Mouse (Mus musculus) forebrain, embryonic 11.5 days (tissue): ENCODE data around the gene Tnrc6b. TPM values are rescaled to one million over a fixed set of nuclear protein-coding genes. Genes with fewer than 3 reads are reported as not detected.
A peak's percentile ranks its signal among the peaks of the same experiment; 100 is the strongest.

Source experiments
- ATAC-seq: fragments of 200-750 bp; cut with Nextera tagmentation; replicated peaks from 2 replicates; pipeline ENCODE4 v1.8.0; 2017; ENCODE audit warnings: moderate TSS enrichment; ENCODE audit not compliant: low FRiP score
- DNase-seq: peaks from one replicate; pipeline ENCODE4 v3.0.0-alpha.2; 2017; ENCODE audit warnings: low spot score
- H3K27ac ChIP-seq: fragments of 300-500 bp; sonication (generic); 2 replicates; pipeline ENCODE4 v1.5.1; 2014; ENCODE audit warnings: low read depth, low read length
- H3K27me3 ChIP-seq: fragments of 300-500 bp; sonication (generic); 2 replicates; pipeline ENCODE4 v1.6.1; 2014; ENCODE audit warnings: mild to moderate bottlenecking, low read length, mixed read lengths; ENCODE audit not compliant: control insufficient read depth, insufficient read depth
- H3K36me3 ChIP-seq: fragments of 300-500 bp; sonication (generic); 2 replicates; pipeline ENCODE4 v1.6.1; 2014; ENCODE audit warnings: mild to moderate bottlenecking, low read length, moderate library complexity, mixed read lengths; ENCODE audit not compliant: control insufficient read depth, insufficient read depth
- H3K4me1 ChIP-seq: fragments of 300-500 bp; sonication (generic); replicated peaks from 2 replicates; pipeline ENCODE4 v1.6.1; 2014; ENCODE audit warnings: low read length, mixed read lengths; ENCODE audit not compliant: control insufficient read depth, insufficient read depth
- H3K4me2 ChIP-seq: fragments of 300-500 bp; sonication (generic); 2 replicates; pipeline ENCODE4 v1.6.1; 2014; ENCODE audit warnings: low read depth, mild to moderate bottlenecking, low read length, moderate library complexity, mixed read lengths; ENCODE audit not compliant: severe bottlenecking
- H3K4me3 ChIP-seq: fragments of 300-500 bp; sonication (generic); 2 replicates; pipeline ENCODE4 v1.5.1; 2014; ENCODE audit warnings: low read depth, low read length
- H3K9ac ChIP-seq: fragments of 300-500 bp; sonication (generic); 2 replicates; pipeline ENCODE4 v1.6.1; 2014; ENCODE audit warnings: low read length
- H3K9me3 ChIP-seq: fragments of 300-500 bp; sonication (generic); 2 replicates; pipeline ENCODE4 v1.6.1; 2016; ENCODE audit warnings: low read length, mixed read lengths; ENCODE audit not compliant: control insufficient read depth
- WGBS: fragments of 180-500 bp; shearing (Covaris S2); extraction: QIAGEN DNeasy Blood & Tissue Kit; methylation state at CpG from one replicate; pipeline ENCODE4 v1.1.7; 2014; 5-methylcytosine and 5-hydroxymethylcytosine counted together
- polyA plus RNA-seq: library from polyadenylated mRNA; unstranded; fragments of >200 nt; fragmentation: Nextera tagmentation; extraction: Ambion mirVana; gene quantifications from 2 replicates; pipeline ENCODE4 v1.2.1, GENCODE M21; 2014

Gene Tnrc6b
- polyA plus RNA-seq, 1 experiment from 2014 or later = 23.3 TPM

DNA sequence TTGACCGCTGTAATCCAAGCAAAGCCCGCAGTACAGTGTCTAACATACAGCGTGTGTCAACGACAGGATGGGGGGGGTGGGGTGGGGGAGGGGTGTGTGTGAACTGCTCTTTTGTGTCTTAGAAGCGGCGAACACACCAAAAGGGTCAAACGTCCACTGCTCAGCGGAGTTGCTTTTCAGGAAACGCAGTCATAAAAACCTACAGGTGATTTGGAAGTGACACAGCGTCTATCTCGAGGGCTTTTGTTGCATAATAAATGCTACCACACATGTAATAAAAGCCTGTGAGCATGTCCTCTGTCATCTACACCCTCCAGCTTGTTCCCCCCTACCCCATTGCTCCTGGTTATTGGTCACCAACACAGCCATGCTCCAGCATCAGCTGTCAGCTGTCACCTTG is 4.5 kb upstream of the Tnrc6b start:
- Histone ChIP-seq H3K4me2 (peak overlapping the region; percentile 51; the same call in 1 of the 2 replicates), H3K9me3 (no peaks in the 10 kb centered on the region), H3K4me3 (no peak overlapping the region), H3K36me3 (no peaks in the 10 kb centered on the region), H3K27me3 (no peaks in the 10 kb centered on the region), H3K9ac (peak overlapping the region; percentile 43; the same call in 1 of the 2 replicates), H3K4me1 (peaks cover 3% of the 10 kb centered on the region; the same call in 1 of the 2 replicates), H3K27ac (no peak overlapping the region)
- ATAC-seq = no peak
- DNase-seq = no peak
- 34% methylated on average over 11 of the region's 11 CpGs for WGBS

DNA sequence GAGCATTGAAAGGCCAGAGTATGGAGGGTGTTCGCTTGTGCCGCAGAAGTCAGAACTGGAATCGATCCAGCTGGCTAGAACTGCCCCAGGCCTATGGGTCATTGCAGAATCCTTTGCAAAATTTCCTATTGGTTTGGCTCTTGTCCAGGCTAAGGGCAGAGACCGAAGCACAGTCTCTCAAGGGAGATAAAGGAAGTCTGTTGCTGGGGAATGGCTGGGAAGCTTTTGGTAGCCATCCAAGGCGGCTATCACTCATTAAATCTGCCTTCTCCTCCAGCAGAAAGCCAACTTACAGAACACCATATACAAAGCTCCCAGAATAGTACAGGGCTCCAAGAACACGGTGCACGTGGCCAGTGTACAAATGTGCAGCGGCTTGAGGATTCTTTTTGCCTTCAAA is 4.0 kb upstream of the Tnrc6b start:
- Histone ChIP-seq H3K4me3 (no peak overlapping the region), H3K9ac (no peak overlapping the region), H3K4me2 (no peak overlapping the region), H3K36me3 (no peaks in the 10 kb centered on the region), H3K27ac (no peak overlapping the region), H3K27me3 (no peaks in the 10 kb centered on the region), H3K4me1 (peaks cover 5% of the 10 kb centered on the region; the same call in 1 of the 2 replicates), H3K9me3 (no peaks in the 10 kb centered on the region)
- DNase-seq = peak; percentile 38
- 87% methylated on average over 8 of the region's 8 CpGs for WGBS
- ATAC-seq = no peak

DNA sequence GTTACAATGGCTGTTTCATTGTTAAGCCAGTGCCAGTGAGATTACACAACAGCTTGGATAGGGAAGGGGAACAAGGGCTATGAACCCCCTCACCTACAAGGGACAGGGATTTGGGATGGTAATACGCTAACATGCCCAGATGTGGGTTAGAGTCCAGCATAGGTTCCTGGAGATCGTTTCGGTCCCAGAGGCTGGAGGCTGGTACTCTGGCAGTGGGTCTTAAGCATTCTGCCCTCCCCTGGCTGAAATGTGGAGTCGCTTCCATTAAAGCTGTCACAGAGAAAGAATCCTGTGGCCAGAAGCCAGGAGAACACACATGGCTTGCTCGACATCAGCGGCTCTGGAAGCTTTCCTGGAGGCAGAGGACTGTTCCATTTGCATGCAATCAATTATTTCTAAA is 1.5 kb upstream of the Tnrc6b start:
- Histone ChIP-seq H3K27me3 (peaks cover 2% of the 10 kb centered on the region; the same call in 1 of the 2 replicates), H3K4me2 (no peak overlapping the region), H3K4me3 (no peak overlapping the region), H3K9ac (no peak overlapping the region), H3K4me1 (peaks cover 5% of the 10 kb centered on the region; the same call in 1 of the 2 replicates), H3K27ac (no peak overlapping the region), H3K36me3 (no peaks in the 10 kb centered on the region), H3K9me3 (no peaks in the 10 kb centered on the region)
- DNase-seq (peak; percentile 39), ATAC-seq (no peak)
- WGBS = 61% methylated on average over 6 of the region's 6 CpGs

DNA sequence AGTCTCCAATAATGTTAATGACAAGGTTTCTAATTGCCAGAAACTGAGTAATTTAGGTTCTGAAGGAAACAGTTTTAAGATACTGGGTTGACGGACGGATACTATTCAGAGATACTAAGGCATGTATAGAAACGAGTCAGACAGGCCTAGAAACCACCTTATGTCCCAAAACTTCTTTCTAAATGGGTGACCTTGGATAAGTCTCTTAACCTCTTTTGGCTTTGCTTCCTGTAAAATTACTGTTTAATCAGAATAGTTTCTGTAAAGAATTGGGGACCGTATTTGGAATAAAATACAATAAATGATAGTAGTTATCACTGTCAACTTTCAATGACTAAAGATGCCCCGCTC is 881 bp upstream of the Tnrc6b start:
- peaks cover 2% of the 10 kb centered on the region; the same call in 1 of the 2 replicates for H3K27me3 ChIP-seq
- no peak for DNase-seq
- no peak for ATAC-seq
- H3K4me2 ChIP-seq = peak overlapping the region; percentile 33
- H3K4me1 ChIP-seq = peaks cover 5% of the 10 kb centered on the region; the same call in 1 of the 2 replicates
- no peaks in the 10 kb centered on the region for H3K9me3 ChIP-seq
- no peak overlapping the region; the same call in 1 of the 2 replicates for H3K9ac ChIP-seq
- no peak overlapping the region for H3K27ac ChIP-seq
- 13% methylated on average over 5 of the region's 5 CpGs for WGBS
- H3K36me3 ChIP-seq = no peaks in the 10 kb centered on the region
- H3K4me3 ChIP-seq = peak overlapping the region; percentile 92

DNA sequence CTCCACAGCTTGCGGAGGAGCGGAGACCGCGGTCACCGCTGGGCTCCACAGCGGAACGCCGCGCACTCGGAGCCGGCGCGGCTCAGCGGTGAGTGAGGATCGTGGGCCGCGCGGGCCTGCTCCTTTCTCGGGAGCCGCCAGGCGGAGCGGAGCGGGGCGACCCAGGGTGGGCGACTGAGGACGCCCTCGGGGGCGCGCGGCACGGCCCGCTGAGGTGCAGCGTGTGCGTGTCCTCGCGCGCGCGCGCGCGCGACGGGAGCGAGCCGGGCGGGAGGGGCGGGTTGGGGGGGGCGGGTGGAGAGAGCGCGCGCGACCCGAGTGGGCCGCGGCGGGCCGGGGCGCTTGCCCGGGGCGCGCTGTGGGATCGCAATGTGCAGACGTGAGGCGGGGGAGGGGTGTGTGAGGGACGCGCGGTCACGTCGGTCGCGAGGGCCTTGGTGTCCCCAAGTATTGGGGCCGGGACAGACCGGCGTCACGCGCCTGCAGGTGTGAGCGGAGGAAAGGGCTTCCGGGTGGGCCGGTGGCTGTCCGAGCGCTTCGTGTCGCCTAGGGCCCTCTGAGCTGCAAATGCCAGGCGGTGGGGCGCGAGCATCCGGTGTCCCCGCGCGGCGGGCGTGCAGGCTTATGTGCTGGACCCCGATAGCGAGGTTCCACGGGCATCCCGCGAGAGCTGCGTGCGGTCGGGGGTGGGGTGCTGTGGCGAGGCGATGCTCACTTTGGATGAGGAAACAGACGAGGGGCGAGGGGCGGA is 463 bp downstream of the Tnrc6b start:
- WGBS = 1% methylated on average over 66 of the region's 106 CpGs
- Histone ChIP-seq H3K36me3 (no peaks in the 10 kb centered on the region), H3K9me3 (no peaks in the 10 kb centered on the region), H3K9ac (peak overlapping the region; percentile 76), H3K27ac (peak overlapping the region; percentile 21; the same call in 1 of the 2 replicates), H3K4me2 (peak overlapping the region; percentile 94), H3K4me1 (peaks cover 2% of the 10 kb centered on the region; the same call in 1 of the 2 replicates), H3K27me3 (peaks cover 2% of the 10 kb centered on the region; the same call in 1 of the 2 replicates), H3K4me3 (peak overlapping the region; percentile 92)
- ATAC-seq (peak; percentile 60), DNase-seq (peak; percentile 82)

DNA sequence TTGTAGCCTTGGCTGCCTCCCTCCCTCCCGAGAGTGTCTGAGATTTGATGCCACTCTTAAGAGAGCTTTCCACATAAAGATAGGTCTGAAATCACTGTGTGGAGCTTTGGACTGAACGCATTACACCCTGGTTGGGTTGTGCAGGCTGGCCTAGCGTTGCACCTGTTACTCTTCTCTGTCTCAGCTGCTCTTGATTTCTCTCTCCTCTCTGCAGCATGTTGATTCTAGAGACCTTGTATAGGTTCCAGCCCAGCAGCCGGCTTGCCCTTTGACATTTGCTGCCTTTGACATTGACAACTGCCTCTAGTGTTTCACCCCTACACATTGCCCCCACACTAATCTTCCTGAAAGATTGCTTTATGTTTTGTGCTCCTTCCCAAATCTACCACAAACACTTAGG is 3.2 kb downstream of the Tnrc6b start:
- H3K27me3 ChIP-seq = peaks cover 2% of the 10 kb centered on the region; the same call in 1 of the 2 replicates
- no peaks in the 10 kb centered on the region for H3K9me3 ChIP-seq
- H3K4me1 ChIP-seq = 0 out of 2 replicates have a peak, but pooled peaks cover 2% of the 10 kb centered on the region
- no peak overlapping the region for H3K9ac ChIP-seq
- ATAC-seq (no peak), DNase-seq (no peak)
- H3K36me3 ChIP-seq = no peaks in the 10 kb centered on the region
- H3K4me2 ChIP-seq = no peak overlapping the region
- 75% methylated on average over 4 of the region's 4 CpGs for WGBS
- H3K4me3 ChIP-seq = no peak overlapping the region
- H3K27ac ChIP-seq = no peak overlapping the region

DNA sequence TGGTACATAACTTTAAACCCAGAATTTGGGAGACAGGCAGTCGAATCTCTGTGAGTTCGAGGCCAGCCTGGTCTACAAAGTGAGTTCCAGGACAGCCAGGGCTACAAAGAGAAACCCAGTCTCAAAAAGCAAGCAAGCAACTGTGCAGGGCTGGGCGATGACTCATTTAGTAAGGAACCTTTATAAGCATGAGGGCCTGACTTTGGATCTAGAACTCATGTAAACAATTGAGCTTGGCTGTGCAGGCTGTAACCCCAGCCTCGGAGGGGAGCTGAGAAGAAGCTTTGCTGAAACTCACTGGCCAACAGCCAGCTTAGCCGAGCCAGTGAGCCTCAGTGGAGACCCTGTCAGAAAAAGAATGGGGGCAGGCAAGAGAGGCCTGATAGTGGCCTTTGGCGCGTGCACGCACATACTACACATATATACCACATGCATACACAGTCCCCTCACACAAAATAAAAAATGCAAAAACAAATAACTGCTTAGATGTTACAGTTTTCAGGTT is 5.6 kb downstream of the Tnrc6b start:
- H3K27me3 ChIP-seq = peaks cover 2% of the 10 kb centered on the region; the same call in 1 of the 2 replicates
- ATAC-seq (no peak), DNase-seq (no peak)
- no peak overlapping the region for H3K27ac ChIP-seq
- H3K4me3 ChIP-seq = no peak overlapping the region
- 90% methylated on average over 8 of the region's 8 CpGs for WGBS
- H3K9ac ChIP-seq = no peak overlapping the region
- H3K4me1 ChIP-seq = 0 out of 2 replicates have a peak, but pooled peaks cover 2% of the 10 kb centered on the region
- no peaks in the 10 kb centered on the region for H3K36me3 ChIP-seq
- H3K4me2 ChIP-seq = no peak overlapping the region
- H3K9me3 ChIP-seq = no peaks in the 10 kb centered on the region

DNA sequence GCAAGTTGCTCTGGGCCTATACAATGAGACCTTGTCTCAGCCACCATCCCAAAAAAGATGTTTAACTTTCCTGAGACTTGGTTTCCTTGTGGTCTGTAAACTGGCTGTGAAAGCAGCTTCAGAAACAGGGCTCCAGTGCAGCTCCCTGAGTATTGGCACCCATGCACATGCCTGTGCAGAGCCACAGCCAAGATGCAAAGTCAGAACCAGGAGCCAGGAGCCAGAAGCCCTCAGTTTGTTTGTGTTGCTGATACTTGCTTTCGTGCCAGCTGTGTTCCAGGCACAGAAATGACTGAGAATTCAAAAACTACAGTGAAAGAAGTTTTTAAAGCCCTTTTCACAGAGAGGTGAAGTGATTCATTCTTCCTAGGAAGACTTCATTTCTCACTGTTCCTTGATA is 6.3 kb downstream of the Tnrc6b start:
- Histone ChIP-seq H3K4me1 (no peaks in the 10 kb centered on the region), H3K4me3 (no peak overlapping the region), H3K36me3 (no peaks in the 10 kb centered on the region), H3K9ac (no peak overlapping the region), H3K27me3 (peaks cover under 1% of the 10 kb centered on the region; the same call in 1 of the 2 replicates), H3K27ac (no peak overlapping the region), H3K4me2 (no peak overlapping the region), H3K9me3 (no peaks in the 10 kb centered on the region)
- ATAC-seq = no peak
- DNase-seq = no peak
- 77% methylated on average over 1 of the region's 1 CpGs for WGBS
